Mouse (Mus musculus) MEL (cell line): ENCODE data around the gene Tbxas1.

ENCODE experiments used
- BHLHE40 ChIP-seq: IDR thresholded peaks from 2 replicates; pipeline ENCODE4 v1.6.1; 2012; ENCODE audit warnings: low read depth, mild to moderate bottlenecking, inconsistent platforms, low read length, improper control_type of control experiment, borderline replicate concordance
- CHD1 ChIP-seq: IDR thresholded peaks from 2 replicates; pipeline ENCODE4 v1.6.1; 2012; ENCODE audit warnings: low read depth, mild to moderate bottlenecking, inconsistent platforms, low read length, improper control_type of control experiment
- CTCF ChIP-seq, 3 experiments: IDR thresholded peaks in 2 of 3; conservative IDR thresholded peaks in 1 of 3; 2 replicates each; pipeline ENCODE4 v1.5.1; 2011 to 2012; ENCODE audit warnings: low read length in 3 of 3, low read depth in 2 of 3, mild to moderate bottlenecking in 2 of 3, improper control_type of control experiment in 1 of 3, inconsistent platforms in 1 of 3, mixed read lengths in 1 of 3, moderate library complexity in 1 of 3; ENCODE audit not compliant: control insufficient read depth in 1 of 3, insufficient read depth in 1 of 3, poor library complexity in 1 of 3, severe bottlenecking in 1 of 3
- EP300 ChIP-seq, 2 experiments: IDR thresholded peaks; 2 replicates each; pipeline ENCODE4 v1.6.1; 2011; ENCODE audit warnings: improper control_type of control experiment in 2 of 2, low read length in 2 of 2, low read depth in 1 of 2, mild to moderate bottlenecking in 1 of 2
- HCFC1 ChIP-seq: IDR thresholded peaks from 2 replicates; pipeline ENCODE4 v1.6.1; 2012; ENCODE audit warnings: low read depth, mild to moderate bottlenecking, inconsistent platforms, low read length, improper control_type of control experiment, moderate library complexity
- JUND ChIP-seq: IDR thresholded peaks from 2 replicates; pipeline ENCODE4 v1.6.1; 2011; ENCODE audit warnings: low read depth, mild to moderate bottlenecking, improper control_type of control experiment, low read length
- MAX ChIP-seq: IDR thresholded peaks from 2 replicates; pipeline ENCODE4 v1.6.1; 2011; ENCODE audit warnings: low read length, improper control_type of control experiment
- NELFE ChIP-seq: IDR thresholded peaks from 2 replicates; pipeline ENCODE4 v1.6.1; 2011; ENCODE audit warnings: low read depth, low read length, improper control_type of control experiment
- POLR2A ChIP-seq, 2 experiments: IDR thresholded peaks; 2 replicates each; pipeline ENCODE4 v1.6.1; 2011 to 2012; ENCODE audit warnings: low read length in 2 of 2, mild to moderate bottlenecking in 2 of 2, control low read depth in 1 of 2, improper control_type of control experiment in 1 of 2, low read depth in 1 of 2, moderate library complexity in 1 of 2; ENCODE audit not compliant: control insufficient read depth in 1 of 2, insufficient read depth in 1 of 2, poor library complexity in 1 of 2
- POLR2AphosphoS2 ChIP-seq: IDR thresholded peaks from 2 replicates; pipeline ENCODE4 v1.6.1; 2011; ENCODE audit warnings: low read length, improper control_type of control experiment
- RCOR1 ChIP-seq: IDR thresholded peaks from 2 replicates; pipeline ENCODE4 v1.6.1; 2012; ENCODE audit warnings: low read depth, mild to moderate bottlenecking, inconsistent platforms, low read length, improper control_type of control experiment
- SIN3A ChIP-seq: IDR thresholded peaks from 2 replicates; pipeline ENCODE4 v1.6.1; 2012; ENCODE audit warnings: low read length, improper control_type of control experiment, inconsistent platforms
- TCF12 ChIP-seq: IDR thresholded peaks from 2 replicates; pipeline ENCODE4 v1.6.1; 2014; ENCODE audit warnings: low read depth, mild to moderate bottlenecking, inconsistent platforms, low read length, improper control_type of control experiment, moderate library complexity
- ZKSCAN1 ChIP-seq: IDR thresholded peaks from 2 replicates; pipeline ENCODE4 v1.6.1; 2012; ENCODE audit warnings: low read depth, mild to moderate bottlenecking, inconsistent platforms, low read length, improper control_type of control experiment, moderate library complexity

DNA sequence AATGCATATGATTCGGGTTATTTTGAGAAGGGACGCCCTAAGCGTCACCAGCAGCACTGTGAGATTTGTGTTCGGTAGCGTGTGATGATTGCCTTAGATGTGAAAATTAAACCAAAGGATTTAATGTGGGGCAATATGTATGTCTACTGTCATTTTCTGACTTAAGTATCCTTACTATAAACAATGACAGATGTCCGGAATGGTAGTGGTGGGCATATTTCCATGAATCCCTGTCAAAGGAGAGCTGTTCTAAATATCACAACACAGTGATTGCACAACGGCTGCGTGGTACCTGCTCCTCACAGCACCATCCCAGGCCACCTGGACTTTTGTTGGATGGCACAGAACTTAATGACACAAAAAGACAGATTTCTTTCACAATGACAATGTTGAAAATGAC lies 69.2 kb downstream of the Tbxas1 start:
- TF ChIP-seq NELFE (no peak), POLR2A (IDR thresholded peaks at IDR 0.05; ENCODE audit: control insufficient read depth in 1 of 2, insufficient read depth in 1 of 2, low read depth in 1 of 2, low read length in 2 of 2, poor library complexity in 1 of 2) (no peak), CTCF (IDR thresholded peaks at IDR 0.05 in 2 of 3, conservative IDR thresholded peaks at IDR 0.05 in 1 of 3; ENCODE audit: control insufficient read depth in 1 of 3, insufficient read depth in 1 of 3, low read depth in 2 of 3, low read length in 3 of 3, poor library complexity in 1 of 3, severe bottlenecking in 1 of 3) (no peak), HCFC1 (no peak), POLR2AphosphoS2 (no peak), SIN3A (no peak), MAX (no peak), RCOR1 (no peak), ZKSCAN1 (no peak), CHD1 (no peak), TCF12 (no peak), JUND (no peak), BHLHE40 (no peak), EP300 (IDR thresholded peaks at IDR 0.05; ENCODE audit: low read depth in 1 of 2, low read length in 2 of 2) (no peak)
